Mouse (Mus musculus) B cell, adult 2 months (primary cell): ENCODE data around the gene B9d1.

Experiments used
- DNase-seq, 2 experiments: peaks; one replicate each; pipeline ENCODE4 v3.0.0; 2022

Gene B9d1

DNA sequence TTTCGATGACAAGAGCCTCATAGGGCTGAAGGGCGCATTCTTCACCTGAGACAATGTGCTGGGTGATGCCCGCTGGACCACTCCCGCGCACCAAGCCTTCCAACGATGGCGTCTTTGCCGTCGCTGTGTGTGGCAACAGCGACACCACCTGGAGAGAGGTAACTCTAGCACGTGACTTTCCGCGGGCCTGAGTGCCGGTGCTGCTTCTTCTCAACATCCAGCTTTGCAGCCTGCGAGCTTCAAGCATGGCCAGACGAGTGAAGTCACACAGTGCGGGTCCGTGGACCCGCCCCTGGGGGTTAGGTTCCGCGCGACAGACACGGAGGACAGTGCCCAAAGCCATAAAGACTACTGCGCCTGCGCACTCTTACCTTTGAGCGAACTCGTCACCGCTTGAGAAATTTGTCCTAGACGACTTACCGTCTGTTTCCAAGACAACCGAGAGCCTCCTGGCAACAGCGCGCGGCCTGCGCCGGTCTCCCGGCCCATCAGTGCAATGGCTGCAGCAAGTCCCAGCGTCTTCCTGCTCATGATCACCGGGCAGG, at the start of gene B9d1:
B9d1 (plus strand) TSS at position 432 of the 545 bp plus-strand sequence.
- peak; percentile 93 to 94 for DNase-seq

DNA sequence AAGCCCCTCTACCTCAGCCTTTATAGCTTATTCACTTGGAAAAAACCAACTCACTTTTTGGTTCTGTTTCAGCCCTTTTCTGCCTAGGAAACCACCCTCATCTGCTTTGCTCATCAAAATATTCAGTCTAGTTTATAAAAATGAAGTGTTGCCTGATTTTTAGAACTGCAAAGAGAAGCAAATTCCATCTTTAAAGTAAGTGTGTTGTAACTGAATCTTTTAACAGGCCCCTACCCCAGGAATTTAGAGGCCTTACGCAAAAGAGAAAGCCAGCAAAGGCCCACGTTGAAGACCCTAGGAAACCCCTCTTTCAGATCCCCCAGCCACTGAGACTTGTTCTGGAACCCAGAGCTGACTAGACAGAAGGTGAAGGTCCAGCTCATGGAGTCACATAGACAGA, 40.9 kb upstream of the B9d1 start:
- DNase-seq, result no peak

DNA sequence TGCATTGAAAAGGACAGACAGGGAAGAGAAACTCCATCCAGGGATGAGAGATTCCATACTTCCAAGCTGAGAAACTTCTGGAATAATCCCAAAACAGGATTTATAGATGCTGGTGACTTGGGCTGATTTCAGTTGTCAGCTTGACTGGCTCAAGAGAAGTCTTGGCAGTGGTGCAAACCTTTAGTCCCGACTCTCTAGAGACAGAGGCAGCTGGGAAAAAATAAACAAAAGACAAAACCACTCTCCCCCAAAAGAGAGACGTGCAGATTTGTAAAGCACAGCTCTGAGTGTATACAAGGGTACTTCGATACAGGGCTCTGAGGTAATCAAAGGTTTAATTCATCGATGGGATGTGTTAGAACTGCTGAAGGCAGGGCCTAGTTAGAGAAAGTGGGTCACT, 39.5 kb upstream of the B9d1 start:
- no peak for DNase-seq

DNA sequence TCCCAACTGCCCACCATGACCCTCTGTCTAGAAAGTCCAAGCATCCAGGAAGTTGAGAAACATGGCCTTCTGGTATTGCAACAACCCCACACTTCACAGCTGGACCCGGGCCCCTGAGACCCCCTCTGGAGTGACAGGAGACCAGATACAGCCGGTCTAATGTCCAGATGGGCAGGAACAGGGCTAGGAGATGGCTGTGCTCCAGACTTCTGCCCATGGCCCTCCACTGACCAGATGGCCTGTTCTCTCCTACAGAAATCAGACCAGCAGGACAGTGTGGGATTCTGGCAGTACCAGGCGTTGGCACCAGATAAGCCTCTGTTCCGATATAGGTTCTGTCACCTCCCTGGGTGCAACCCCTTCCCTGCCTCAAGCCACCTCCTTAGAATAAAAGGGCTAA, 36.4 kb upstream of the B9d1 start:
- no peak for DNase-seq

DNA sequence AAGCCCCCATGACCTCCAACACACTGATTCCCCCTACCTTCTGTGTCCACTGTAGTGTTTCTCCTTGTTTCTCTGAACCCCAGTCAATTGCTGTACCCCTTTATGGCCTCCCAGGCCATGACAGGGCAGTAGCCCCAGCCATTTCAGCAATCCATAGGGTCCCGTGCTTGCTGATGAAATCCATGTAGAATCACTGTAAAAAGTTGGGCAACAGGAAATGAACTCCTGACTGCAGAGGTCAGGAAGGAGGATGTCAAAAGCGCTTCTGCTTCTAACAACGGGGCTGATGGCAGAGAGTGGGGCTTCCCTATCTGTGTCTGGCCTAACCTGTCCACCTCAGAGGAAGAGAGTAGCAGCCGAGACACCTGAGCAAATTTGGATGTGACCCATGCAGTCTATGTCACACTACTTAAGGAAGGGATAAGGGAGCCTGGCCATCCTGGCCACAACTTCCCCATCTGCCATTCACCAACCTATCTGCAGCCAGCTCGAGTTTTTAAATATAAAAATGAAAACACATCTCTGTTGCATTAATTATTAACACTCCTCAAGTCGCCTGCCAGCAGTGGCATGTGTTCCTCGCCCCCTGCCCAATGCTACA, 35.5 kb upstream of the B9d1 start:
- no peak for DNase-seq

DNA sequence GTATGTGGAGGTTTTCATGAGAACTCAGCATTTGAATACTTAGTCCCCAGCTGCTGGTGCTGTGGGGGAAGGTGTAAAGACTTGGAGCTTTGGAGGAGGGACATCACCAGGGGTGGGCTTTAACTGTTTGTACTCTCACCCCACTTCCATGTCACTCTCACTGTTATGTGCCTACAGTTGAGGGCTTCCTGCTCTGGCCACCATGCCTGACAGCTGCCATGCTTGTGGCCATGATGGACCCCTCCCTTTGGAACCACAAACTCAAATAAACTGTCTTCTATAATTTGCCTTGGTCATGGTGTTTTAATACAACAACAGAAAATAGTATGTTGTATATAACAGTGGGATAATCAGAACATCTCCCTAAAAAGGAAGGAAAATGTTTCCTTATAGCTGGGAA, 34.1 kb upstream of the B9d1 start:
- no peak for DNase-seq

DNA sequence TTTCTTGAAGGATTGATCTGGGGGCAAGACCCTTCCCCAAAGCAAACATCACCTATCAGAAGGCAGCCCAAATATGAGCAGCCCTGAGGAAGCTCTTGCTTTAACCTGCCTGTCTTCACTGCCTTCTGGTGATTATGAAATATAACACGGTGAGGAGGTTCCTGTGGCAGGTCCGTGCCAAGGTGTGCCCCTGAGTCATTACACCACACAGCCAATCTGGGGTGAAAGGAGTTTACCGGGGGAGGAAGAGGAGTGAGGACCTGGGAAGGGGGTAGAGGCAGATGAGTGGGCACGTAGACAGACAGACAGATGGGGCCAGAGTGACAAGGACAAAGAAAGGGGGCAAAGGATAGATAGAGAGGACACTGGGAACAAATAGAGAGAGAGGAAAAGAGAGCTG, 31.3 kb upstream of the B9d1 start:
- DNase-seq, result no peak

DNA sequence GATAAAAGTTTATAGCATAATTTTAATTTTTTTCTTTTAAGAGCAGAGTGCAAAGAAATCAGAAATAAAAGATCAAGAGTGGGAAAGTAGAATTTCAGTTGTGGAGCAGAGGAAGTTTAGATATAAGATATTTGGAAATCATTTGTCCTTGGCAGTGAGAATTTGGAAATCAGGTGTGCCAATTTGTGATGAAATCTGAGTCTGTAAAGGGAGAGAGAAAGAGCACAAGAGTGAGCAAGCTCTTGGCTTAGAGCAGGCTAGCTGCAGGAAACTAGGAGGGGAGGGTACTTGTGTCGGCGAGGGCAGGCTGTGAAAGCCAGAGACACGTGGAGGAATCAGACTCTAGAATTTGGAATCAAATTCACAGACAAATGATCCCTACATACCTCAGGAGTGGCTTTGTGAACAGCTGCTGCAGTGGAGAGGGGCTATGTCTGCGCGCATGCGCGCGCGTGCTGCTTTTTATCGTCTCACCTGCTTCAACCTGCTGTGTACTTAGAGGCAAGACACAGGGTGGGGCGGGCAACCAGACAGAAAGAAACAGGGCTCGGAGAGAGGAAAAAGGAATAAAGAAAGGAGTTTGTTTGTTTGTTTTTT, 28.1 kb upstream of the B9d1 start:
- no peak for DNase-seq

DNA sequence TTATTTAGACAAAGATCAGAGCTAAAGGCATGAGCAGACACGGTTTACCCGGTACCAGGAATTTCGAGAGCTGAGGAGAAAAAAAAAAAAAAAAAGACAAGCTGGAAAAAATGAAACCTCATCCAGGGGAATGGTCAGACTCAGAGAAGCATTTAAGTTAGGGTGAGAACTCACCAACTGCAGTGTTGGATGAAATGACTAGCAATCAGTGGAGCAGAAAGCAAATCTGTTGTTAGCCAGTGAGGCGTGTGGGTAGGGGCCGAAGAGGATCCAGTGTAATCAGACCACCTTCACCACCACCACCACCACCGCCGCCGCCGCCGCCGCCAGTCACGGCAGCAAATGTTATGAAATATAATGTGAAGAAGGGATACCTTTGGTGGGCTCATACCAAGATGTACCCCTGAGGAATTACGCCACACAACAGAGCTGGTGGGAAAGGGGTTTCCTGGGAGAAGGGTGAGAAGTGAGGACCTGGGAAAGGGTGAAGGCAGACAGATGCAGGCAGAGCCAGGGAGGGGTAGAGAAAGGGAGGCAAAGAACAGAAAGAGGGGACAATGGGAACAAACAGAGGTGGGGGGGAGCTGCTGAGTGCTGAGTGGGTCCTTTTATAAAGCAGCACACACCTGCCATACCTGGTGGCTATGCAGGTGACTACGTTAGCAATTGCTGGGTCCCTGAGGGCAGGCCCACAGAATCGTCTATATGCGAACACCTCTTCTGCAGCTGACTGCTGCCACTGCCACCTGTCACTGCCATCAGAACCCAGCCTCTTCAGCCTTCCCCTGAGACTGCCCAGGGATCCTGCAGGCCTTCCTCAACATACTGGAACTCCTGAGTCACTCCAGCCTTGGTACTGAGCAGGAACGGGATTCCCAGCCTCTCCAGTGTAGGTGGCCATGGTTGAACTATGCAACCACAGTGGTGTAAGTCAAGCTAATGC, 27.1 kb upstream of the B9d1 start:
- DNase-seq, result no peak

DNA sequence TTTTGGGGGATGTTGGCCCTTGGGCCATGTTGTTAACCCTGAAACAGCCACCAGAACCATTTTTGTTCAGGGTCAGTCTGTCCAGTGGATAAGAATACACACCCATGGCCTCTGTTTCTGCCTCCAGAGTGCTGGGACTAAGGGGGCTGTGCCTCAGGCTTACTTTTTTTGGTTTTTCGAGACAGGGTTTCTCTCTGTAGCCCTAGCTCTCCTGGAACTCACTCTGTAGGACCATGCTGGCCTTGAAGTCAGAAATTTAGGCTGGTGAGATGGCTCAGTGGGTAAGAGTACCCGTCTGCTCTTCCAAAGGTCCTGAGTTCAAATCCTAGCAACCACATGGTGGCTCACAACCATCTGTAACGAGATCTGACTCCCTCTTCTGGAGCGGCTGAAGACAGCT, 26.2 kb upstream of the B9d1 start:
- DNase-seq, result no peak

DNA sequence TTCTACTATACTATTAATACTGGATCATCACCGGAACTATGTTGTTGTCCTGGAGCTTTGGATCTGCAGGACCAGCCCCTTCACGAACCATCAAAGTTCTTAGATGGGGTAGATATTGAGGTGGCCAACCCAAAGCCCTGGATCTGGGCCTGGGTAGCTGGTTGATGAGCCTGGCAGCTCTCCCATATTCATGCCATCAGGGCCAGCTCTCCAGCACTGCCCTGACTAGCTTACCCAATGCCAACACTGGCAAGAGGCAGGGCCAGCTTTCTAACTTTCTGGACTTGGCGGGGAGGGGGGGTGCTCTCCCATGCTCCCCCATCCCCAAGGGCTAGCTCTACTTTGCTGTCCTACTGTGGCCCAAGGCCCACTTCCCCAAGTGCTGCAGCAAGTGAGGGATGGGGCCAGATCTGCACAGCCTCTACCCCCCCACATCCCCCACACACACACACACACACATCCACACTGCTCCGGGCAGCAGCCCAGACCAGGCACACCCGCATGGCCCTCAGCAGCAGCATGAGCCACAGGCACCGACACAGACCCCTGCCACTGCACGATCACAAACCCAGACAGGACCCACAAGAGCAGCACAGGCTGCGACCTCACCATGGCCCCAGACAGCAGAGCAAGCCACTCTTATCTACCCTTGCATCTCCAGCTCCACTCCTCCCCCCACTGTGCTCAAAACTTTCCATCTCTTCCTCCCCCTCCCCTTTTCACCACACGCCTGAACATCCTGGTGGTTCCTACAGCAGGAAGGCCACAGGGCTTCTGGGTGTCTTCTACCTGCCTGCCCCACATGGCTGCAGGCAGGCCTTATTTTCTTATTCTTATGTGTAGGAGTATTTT, 23.5 kb upstream of the B9d1 start:
- DNase-seq, result no peak

DNA sequence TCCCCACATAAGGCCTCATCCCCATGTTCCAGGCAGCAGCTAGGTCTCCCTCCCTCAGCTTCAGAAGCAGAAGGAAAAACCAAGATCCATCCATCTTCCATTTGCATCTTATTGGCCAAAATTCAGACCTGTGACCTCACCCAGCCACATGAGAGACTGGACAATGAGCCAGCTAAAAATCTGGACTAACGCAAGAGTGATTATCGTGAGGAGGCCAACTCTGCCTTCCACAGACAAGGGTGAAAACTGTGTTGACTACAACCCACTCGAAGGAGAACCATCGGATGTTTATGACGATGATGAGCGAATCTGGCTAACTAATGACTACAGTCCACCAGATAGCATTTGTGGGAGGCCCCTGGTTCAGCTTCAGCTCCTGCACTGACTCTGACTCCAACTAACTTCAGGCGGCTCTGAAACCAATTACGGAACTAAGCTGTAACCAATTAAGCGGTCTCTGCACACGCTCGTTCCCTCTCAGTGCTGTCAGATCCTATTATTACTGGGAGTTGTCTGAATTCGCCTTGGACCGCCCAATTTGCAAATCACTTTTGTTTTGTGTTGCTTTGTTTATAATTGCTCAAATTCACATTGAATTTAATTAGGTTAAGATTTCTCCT, 21.6 kb upstream of the B9d1 start:
- no peak for DNase-seq

DNA sequence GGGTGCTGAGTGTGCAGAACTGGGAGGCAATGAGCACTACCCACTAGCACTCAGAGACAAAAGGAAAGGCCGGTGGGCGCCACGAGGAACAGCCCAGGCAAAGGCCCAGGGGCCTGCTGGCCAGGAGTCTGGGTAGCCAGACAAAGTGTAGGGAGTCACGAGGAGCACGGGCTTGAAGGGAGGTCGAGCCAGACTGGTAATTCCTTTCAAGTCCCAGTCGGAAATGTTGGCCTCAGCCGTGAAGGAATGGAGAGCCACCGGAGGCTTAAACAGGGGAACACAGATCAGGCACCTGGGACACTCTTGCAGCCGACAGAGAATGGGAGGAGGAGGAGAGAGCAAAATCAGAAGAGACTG, 20.7 kb upstream of the B9d1 start:
- no peak for DNase-seq

DNA sequence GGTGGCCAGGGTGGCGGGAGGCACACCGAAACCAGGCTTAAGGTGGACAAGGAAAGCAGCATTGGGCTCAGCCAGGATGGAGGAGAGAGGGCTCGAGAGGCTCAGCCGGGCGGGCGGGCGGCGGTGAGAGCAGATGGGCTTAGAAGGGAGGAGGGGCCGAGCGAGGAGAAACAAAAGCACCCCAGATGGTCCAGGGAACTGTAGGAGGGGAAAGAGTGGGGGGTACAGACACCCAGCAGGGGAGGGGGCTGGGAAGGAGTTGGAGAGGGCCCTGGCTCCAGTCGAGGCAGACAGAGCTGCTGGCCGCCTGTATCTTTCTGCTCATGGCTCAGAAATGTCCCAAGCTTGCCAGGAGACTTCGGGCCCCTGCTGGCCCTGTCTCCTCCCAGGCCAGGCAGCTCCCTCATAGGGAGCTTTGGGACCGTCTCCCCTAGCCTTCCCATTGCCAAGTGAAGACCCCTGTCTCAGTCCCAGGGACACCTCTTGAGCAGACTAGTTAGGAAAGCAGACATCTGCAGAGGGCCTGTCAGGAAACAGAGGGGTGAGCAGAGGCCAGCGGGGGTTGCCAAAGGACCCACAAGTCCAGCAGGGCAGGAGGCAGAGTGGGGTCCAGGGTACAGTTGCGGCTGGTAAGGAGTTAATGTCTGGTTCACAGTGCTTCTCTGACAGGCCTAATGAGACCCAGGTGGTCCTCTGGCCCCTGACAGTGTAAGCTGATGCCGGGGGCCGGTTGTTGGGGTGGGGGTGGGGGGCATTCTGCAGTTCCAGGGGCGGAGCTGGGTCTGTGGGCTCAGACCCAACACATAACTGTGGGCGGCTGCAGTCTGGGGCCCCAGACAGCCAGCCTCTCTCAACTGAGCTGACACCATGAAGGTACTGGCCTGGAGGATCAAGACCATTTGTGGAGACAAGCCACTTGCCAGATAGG, 20.1 kb upstream of the B9d1 start, which contains the start of gene Mfap4:
Mfap4 (plus strand) TSS at position 819 of the 928 bp plus-strand sequence.
- no peak for DNase-seq

DNA sequence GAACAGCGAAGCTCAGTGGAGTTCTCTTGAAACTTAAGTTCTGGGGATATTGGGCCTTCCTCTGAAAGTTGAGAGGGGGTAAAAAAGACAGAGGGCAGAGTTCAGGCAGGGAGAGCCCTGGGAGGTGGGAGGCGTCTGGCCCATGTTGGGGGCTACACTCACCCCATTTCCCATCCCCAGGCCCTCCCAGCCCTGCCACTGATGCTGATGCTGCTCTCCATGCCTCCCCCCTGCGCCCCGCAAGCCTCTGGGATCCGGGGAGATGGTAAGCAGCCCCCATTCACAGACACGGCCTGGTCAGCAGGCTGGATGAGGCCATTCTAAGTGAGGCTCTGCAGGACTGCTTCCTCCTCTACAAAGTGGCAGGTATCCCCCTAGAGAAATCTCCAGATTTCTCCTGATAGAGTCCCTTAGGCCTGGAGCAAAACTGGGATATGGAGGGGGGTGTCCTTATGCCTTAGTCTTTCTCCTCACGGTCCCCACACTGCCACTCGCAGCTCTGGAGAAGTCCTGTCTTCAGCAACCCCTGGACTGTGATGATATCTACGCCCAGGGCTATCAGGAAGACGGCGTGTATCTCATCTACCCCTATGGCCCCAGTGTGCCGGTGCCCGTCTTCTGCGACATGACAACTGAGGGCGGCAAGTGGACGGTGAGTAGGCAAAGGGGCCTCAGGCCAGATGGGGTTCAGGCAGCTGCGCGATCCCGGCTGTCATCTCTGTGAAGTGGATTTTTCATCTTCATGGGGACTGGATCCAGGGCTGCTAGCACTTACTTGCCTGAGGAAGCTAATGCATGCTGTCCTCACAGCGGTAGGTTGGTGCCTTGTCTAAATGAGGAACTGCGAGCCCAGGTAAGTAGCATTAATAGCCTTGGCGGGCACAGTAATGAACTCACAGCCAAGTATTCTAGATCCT, 19.1 kb upstream of the B9d1 start:
- no peak for DNase-seq

DNA sequence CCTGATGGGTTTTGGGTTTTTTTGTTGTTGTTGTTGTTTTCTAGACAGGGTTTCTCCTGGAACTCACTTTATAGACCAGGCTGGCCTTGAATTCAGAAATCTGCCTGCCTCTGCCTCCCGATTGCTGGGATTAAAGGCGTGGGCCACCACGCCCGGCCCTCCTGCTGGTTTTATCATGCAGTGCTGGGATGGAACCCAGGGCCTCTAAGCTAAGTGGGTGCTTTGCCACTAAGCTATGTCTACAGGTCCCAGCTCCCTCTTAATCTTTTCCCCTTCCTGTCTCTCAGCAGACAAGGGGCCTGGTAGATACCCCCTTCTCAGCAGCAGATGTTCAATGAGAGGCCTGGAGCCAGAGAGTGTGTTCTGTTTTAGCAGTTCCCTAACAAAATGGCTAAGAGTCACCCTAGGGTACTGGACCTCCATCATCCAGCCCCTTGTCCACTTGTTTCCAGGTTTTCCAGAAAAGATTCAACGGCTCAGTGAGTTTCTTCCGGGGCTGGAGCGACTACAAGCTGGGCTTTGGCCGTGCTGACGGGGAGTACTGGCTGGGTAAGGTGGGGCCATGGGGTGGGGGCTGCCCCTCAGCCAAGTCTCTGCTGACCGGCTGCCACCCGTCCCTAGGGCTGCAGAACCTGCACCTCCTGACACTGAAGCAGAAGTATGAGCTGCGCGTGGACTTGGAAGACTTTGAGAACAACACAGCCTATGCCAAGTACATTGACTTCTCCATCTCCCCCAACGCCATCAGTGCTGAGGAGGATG, 18.3 kb upstream of the B9d1 start:
- no peak for DNase-seq

DNA sequence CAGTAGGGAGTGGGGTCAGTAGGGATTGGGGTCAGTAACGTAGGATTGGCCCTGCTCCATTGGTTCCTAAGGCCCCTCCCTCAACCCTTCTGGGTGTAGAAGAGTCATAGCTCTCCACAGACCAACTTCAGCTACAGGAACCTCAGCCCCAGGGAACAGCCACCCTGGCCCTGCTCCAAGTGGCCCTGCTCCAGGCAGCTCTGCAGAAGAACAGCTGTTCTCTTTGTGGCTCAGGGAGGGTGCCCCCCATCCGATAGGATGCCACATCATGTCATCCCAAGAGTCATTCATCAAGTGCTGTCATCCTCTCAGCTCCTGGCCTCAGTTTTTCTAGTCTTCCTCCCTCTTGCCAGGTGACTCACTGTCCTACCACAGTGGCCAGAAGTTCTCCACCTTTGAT, 17.5 kb upstream of the B9d1 start:
- no peak for DNase-seq

DNA sequence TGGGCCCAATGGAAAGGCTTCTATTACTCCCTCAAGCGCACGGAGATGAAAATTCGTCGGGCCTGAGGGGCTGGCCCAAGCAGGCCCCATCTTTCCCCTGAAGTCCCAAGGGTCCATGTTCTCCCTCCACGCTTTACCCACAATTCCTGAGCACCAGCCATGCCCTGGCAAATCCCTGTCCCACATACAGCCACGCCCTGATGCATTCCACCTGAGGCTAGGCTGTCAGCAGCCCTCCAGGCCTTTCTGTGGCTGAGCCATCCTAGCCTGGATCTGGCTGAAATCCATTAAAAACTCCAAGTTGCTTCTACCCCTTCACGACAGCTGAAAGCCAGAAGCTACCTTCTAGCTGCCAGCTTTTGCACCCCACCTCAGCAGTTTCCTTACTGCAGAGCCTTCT, 17.0 kb upstream of the B9d1 start:
- DNase-seq, result no peak

DNA sequence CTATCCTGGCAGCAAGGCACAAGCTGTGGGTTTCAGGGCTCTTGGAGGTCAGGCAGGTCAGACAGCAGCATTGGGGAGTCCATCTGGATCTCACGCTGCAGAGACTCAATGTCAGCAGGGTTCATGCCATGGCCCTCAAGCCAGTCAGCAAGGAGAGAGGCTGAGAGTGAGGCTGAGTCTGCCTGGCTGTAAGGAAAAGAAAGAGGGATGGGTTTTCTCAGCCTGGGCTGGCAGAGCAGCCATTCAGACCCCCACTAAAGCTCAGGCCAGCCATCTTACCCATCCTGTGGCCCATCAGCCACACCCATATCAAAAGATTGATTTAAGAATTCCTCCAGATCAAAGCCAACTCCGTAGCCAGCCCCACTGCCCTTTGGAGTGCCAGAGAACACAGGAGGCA, 15.9 kb upstream of the B9d1 start:
- DNase-seq, result no peak
